Mouse (Mus musculus): Measurements from ENCODE around the gene H2-Eb1.

H2-Eb1 gene

DNA sequence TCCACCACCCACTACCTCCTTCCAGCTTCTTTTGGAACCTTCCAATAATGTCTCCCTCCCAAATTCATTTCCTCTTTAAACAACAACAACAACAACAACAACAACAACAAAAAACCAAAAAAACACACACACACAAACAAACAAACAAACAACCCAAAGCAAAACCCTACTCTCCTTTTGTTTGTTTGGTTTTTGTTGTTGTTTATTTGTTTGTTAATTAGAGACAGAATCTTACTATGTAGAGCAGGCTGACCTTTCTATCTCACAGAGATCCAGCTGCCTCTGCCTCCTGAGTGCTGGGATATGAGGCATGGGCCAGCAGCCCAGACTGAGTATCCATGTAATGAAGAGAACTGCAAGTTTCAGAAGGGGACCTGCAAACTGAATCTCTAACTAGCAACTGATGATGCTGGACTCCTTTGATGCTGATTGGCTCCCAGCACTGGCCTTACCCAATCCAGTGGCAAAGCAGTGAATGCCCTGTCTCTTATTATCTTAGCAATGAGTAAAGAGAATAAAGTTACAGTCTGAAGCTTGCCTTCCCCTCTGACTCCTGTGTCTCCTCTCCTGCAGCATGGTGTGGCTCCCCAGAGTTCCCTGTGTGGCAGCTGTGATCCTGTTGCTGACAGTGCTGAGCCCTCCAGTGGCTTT, at the start of gene H2-Eb1:
TSS of gene H2-Eb1 (plus strand) at position 488 of the 651 bp plus-strand sequence.
- in situ Hi-C loops (cut with MboI; ENCODE audit: low pct_unique_long_range_greater_than_20kb in 1 of 2, low sequenced_read_pairs in 2 of 2, unreplicated experiment in 1 of 2), result no loop called here

DNA sequence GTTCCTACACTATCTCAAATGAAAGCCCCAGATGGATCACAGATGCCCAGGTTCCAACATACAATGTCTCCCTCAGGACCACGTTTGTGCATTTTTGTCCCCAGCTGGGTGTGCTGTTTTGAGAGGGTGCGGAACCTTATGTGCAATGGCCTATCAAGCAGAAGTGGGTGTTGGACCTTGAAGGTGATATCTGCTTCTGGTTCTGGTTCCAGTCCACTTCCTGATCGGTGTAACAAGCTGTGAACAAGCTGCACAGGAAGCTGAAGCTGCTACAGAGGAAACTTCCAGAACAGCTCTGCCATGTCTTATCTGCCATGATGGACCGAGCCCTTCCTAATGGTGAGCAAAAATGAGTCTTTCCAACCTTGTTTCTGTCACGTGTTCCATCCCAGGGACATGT, 49.2 kb upstream of the H2-Eb1 start:
- in situ Hi-C loops (cut with MboI; ENCODE audit: low pct_unique_long_range_greater_than_20kb in 1 of 2, low sequenced_read_pairs in 2 of 2, unreplicated experiment in 1 of 2), result no loop called here

DNA sequence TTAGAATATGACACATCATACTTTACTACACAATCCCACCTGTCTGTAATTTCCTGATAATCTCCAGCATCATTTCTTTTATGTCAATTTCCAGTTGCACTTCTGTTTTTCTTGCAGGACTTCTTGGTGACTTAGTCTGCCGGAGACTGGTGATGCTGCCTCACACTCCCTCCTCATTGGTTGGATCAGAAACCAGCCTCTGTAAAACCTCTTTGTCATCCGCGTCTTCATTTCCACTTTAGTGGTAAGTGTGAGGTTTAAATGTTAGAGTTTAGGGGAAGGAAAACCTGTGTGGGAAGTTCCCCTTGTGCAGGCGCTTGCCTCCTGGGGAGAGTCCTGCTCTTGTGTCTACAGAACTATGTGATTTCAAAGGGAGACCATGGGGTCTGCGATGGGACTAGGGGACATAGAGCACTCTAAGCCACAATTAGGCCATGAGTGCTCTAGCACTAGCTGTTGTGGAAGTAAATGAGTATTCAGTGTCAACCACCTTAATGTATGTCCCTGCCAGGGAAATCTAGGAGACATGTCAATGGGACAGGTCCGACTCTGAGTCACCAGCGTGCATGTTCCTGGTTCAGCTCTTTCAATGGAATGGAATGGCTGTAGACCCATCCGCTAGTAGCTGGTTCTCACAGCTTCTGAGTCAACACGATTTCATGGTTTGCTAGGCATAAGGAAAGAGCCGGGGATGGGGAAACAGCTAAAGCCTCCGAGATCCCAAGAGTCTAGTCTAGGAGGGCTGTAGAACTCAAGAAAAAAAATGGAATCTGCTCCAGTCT, 47.9 kb upstream of the H2-Eb1 start, which contains the start of gene H2-Ab1:
TSS of gene H2-Ab1 (plus strand) at position 96 of the 782 bp plus-strand sequence.
- in situ Hi-C loops (cut with MboI; ENCODE audit: low pct_unique_long_range_greater_than_20kb in 1 of 2, low sequenced_read_pairs in 2 of 2, unreplicated experiment in 1 of 2), result no loop called here

DNA sequence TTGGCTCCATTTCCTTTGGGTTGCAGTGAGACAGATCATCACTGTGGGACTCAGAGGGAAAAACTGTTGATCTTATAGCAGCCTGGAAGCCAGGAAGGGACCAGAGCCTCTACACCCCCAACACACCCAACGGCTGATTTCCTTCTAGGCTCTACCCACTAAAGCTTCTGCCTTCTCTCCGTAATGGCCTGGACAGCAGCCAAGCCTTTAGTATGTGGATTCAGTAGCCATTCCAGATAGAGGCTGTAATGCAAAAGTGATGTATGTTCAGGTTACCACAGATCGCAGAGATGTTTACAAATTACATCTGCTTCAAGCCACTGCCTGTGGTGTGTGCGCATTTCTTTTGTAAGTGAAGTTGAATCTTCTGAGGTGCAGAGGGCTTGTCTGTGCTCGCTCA, 45.1 kb upstream of the H2-Eb1 start:
- in situ Hi-C loops (cut with MboI; ENCODE audit: low pct_unique_long_range_greater_than_20kb in 1 of 2, low sequenced_read_pairs in 2 of 2, unreplicated experiment in 1 of 2), result no loop called here

DNA sequence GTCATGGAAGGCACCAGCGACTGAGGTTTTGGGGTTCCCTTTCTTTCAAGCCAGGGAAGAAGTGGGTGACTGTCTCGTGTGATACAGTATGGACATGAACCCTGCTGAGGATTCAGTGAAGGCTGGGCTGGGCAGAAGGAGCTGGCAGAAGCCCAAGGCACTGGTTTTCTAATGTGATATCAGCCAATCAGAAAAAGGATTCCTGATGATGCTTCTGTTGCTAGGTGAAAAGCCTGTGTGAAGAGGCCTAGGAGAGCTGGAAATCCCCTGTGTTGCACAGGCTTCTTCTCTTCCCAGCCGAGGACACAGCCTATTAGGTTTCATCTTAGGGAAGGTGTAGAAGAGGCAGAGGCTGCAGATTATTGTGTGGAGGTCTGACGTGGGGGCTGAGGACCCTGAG, 44.2 kb upstream of the H2-Eb1 start:
- in situ Hi-C loops (cut with MboI; ENCODE audit: low pct_unique_long_range_greater_than_20kb in 1 of 2, low sequenced_read_pairs in 2 of 2, unreplicated experiment in 1 of 2), result no loop called here

DNA sequence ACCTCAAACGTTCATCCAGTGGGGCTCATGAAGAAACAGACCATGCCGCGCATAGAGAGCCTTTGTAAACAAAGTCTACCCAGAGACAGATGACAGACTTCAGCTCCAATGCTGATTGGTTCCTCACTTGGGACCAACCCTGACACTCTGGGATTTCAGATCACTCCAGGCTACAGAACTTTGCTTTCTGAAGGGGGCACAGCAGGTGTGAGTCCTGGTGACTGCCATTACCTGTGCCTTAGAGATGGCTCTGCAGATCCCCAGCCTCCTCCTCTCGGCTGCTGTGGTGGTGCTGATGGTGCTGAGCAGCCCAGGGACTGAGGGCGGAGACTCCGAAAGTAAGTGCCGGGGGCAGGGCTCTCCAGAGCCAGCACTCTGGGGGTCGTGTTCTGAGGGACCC, 42.6 kb upstream of the H2-Eb1 start:
- in situ Hi-C loops (cut with MboI; ENCODE audit: low pct_unique_long_range_greater_than_20kb in 1 of 2, low sequenced_read_pairs in 2 of 2, unreplicated experiment in 1 of 2), result no loop called here

DNA sequence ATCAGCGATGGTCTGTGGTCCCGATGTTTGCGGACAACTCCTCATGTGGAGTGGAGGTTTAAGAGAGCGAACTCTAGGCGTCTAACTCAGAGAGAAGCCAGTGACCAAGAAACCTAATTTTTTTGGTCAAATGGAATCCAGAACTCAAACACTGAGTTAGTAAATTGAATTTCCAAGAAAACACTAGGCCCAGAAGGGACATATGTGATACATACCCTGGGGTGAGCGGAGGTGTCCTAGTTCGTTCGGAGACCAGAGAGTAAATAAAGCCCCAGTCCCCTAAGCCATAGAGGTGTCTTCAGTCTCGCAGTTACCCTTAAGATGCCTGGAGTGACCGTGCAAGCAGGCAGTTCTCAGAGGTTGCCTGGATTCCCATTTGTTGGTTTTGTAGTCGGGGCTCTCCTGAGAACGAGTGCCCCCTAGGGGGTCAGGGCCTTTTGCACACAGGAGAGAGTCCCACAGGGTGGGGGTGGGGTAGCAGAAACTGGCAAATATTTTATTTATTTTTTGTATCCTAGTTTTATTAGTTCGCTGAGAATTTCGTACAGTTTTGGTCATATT, 41.8 kb upstream of the H2-Eb1 start:
- in situ Hi-C loops (cut with MboI; ENCODE audit: low pct_unique_long_range_greater_than_20kb in 1 of 2, low sequenced_read_pairs in 2 of 2, unreplicated experiment in 1 of 2), result no loop called here

DNA sequence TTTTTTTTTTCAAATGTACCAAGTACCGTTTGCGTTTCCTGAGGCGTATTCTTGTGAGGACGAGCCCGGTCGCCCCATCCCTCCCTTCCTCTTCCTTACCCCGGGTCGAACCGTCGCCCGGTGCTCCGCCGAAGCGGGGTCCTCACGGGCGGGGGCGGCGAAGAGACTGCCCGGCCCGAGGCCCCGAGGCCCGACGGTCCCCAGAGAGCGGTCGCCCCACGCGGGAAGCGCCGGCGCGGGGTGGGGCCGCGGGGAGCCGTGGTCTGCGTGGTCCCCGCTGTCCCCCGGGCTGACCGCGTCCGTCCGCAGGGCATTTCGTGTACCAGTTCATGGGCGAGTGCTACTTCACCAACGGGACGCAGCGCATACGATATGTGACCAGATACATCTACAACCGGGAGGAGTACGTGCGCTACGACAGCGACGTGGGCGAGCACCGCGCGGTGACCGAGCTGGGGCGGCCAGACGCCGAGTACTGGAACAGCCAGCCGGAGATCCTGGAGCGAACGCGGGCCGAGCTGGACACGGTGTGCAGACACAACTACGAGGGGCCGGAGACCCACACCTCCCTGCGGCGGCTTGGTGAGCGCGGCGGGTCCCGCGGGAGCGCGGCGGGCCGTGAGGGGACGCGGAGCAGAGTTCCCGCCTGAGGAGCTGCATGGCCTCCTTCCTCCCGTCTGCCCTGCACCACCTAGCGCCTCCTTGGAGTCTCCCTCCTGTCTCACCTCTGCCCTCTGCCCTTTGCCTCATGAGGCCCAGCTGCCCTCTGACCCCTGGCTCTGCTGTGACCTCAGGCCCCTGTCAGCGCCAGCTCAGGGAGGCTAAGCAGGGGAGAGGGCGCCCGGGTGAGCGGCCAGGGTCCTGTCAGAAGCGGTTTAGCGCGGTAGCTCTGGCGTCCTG, 41.0 kb upstream of the H2-Eb1 start:
- in situ Hi-C loops (cut with MboI; ENCODE audit: low pct_unique_long_range_greater_than_20kb in 1 of 2, low sequenced_read_pairs in 2 of 2, unreplicated experiment in 1 of 2), result loop anchor here in 1 of 2 experiments (5.0 kb wide), 1 partner anchor 88 kb away; the partner anchor contains the start of gene Btnl2

DNA sequence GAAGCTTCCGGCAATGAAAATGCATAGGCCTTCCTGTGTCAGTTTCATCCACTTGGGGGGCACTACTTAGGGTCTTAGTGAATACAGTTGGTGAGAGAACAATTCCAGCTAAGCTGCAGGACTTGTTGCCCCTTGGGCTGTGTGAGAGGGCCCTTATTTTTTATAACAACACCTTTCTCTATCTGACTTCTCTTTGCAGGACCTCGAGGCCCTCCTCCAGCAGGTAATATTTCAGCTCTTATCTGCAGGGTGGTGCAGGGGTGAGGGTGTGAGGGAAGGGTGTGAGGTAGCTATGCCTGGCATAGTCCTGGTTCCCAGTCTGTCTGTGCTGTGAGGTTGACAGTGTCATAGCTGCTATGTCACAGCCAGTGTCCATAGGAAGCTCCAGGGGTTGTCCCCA, 37.4 kb upstream of the H2-Eb1 start:
- in situ Hi-C loops (cut with MboI; ENCODE audit: low pct_unique_long_range_greater_than_20kb in 1 of 2, low sequenced_read_pairs in 2 of 2, unreplicated experiment in 1 of 2), result loop anchor here in 1 of 2 experiments (5.0 kb wide), 1 partner anchor 84 kb away; the partner anchor contains the start of gene Btnl2

DNA sequence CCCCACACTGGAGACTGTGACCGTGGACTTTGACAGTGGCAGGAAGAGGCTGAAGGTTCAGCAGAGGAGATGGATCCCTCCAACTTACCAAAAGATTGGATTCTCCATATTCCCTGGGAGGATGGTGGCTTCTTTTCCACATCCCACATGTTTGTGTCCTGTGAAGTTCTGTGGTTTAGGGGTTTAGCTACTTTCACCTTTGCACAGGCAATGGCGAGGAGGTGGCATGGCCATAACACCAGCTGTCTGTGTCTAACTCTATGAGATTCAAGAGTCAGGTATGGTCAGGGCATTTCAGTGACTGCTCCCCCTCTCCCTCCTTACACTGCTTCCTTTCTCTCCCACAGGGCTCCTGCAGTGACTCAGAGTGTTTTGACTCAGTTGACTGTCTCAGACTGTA, 36.9 kb upstream of the H2-Eb1 start:
- in situ Hi-C loops (cut with MboI; ENCODE audit: low pct_unique_long_range_greater_than_20kb in 1 of 2, low sequenced_read_pairs in 2 of 2, unreplicated experiment in 1 of 2), result loop anchor here in 1 of 2 experiments (5.0 kb wide), 1 partner anchor 84 kb away; the partner anchor contains the start of gene Btnl2

DNA sequence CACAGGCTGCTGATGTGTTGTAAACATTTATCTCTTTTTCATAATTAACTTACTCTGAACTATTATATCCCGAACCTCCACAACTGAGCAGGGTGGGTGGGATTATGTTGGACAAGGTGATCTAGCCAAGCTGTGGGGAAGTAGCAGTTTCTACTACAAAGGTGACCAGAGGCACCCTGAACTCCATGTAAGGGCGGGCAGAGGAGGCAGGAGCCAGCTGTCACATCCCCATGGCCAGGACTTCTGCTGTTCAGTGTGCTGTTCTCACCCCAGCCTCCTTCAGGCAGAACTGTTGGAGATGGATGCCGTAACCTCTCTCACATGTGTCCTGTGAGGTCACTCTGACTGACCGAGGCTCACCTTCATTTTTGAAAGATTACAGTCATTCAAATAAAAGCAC, 35.9 kb upstream of the H2-Eb1 start:
- in situ Hi-C loops (cut with MboI; ENCODE audit: low pct_unique_long_range_greater_than_20kb in 1 of 2, low sequenced_read_pairs in 2 of 2, unreplicated experiment in 1 of 2), result loop anchor here in 1 of 2 experiments (5.0 kb wide), 1 partner anchor 82 kb away; the partner anchor contains the start of gene Btnl2

DNA sequence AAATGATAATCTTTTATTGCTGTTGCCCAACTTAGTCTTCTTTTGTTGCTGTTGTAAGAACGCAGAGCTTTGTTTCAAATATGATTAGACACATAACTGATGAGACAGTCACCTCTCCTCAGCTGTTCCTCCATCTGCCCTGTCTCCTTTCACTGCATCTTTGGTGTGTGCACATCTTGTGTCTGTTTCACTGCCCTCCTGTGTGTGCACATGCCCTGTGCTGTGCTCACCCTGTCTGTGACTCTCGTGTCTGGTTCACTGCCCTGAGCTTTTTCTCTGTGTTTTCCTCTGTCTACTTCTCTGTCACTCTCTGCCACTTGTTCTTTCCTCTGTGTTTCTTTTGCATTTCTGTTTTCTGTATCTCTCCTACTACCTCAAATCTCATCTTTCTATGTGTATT, 35.4 kb upstream of the H2-Eb1 start:
- in situ Hi-C loops (cut with MboI; ENCODE audit: low pct_unique_long_range_greater_than_20kb in 1 of 2, low sequenced_read_pairs in 2 of 2, unreplicated experiment in 1 of 2), result no loop called here

DNA sequence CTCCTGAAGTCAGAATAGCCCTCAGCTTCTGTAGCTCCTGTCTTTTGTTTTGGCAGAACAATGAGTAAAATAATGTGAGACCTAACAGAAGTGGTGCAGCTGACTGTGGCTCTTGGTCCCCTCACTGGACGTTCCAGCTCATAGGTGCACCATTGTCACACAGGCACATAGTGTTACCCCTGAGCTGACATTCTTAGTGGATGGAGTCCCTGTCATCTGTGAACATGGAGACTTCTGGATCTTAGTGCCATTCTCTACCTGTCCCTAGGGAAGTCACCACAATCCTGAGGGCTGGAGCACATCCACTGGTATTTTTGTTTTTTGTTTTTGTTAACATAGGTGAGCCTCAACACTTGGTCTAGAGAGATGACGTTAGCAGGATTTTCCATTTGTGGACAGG, 34.7 kb upstream of the H2-Eb1 start:
- in situ Hi-C loops (cut with MboI; ENCODE audit: low pct_unique_long_range_greater_than_20kb in 1 of 2, low sequenced_read_pairs in 2 of 2, unreplicated experiment in 1 of 2), result no loop called here

DNA sequence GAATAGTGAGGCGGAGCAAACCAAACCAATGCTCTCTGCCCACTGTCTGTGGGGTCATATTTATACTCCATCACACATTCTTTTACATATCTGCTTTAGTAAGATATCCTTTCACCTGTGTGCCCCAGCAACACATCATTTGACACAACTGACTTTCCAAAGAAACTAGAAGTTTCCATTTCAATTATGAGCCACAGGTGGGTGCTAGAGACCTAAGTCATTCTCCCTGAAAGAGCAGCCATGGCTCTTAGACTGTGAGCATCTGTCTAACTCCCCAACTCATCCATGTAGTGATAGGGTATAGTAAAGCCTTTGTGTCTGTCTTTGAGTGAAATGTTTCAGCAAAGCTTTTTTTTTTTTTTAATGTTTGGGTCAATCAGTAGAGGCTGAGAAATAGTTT, 33.6 kb upstream of the H2-Eb1 start:
- in situ Hi-C loops (cut with MboI; ENCODE audit: low pct_unique_long_range_greater_than_20kb in 1 of 2, low sequenced_read_pairs in 2 of 2, unreplicated experiment in 1 of 2), result no loop called here

DNA sequence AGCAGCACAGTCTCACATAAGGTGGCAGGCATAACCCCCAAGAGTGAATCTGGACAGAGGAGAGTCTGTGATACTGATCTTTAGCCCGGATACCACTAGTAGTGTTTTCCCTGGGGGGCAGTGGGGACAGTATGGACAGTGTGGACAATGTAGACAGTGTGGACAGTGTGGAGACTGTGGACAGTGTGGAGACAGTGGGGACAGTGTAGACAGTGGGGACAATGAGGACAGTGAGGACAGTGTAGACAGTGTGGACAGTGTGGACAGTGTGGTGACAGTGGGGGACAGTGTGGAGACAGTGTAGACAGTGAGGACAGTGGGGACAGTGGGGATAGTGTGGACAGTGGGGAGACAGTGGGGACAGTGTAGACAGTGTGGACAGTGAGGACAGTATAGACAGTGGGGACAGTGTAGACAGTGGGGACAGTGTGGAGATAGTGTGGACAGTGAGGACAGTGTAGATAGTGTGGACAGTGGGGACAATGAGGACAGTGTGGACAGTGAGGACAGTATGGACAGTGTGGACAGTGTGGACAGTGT, 25.1 kb upstream of the H2-Eb1 start:
- in situ Hi-C loops (cut with MboI; ENCODE audit: low pct_unique_long_range_greater_than_20kb in 1 of 2, low sequenced_read_pairs in 2 of 2, unreplicated experiment in 1 of 2), result no loop called here

DNA sequence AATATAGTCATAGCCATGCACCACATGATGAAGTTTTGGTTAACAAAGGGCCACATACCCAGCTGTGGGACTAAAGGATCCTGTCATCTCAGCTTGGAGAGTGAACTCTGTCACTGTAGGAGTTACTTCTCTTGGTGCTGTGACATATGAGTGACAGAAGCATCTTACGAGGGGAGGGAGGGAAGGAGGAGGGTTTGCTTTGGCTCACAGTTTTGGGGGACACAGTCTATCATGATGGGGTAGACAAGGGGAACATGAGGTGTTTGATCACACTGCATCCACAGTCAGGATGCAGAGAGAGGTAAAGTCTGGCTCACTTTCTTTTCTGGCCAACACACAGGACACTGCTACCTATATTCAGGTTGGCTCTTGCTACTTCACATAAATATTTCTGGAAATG, 23.8 kb upstream of the H2-Eb1 start:
- in situ Hi-C loops (cut with MboI; ENCODE audit: low pct_unique_long_range_greater_than_20kb in 1 of 2, low sequenced_read_pairs in 2 of 2, unreplicated experiment in 1 of 2), result no loop called here

DNA sequence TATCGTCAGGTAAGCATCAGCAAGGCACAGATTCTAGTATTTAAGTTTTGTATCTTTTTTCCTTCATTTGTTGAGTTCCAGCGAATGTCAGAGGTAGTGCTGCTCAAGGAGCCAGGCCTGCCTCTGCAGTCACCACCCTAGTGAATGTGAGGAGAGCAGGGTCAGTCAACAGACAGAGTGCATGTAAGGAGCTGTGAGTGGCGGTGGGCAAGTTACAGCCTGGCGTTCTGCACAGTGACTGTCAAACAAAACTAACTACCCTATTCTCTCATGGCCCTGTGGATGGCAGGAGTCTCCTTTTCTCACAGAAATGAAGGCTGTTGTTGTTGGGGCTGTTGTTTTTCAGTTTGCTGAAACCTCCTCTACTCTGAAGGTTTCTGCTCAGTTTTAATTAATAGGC, 20.3 kb upstream of the H2-Eb1 start:
- in situ Hi-C loops (cut with MboI; ENCODE audit: low pct_unique_long_range_greater_than_20kb in 1 of 2, low sequenced_read_pairs in 2 of 2, unreplicated experiment in 1 of 2), result no loop called here

DNA sequence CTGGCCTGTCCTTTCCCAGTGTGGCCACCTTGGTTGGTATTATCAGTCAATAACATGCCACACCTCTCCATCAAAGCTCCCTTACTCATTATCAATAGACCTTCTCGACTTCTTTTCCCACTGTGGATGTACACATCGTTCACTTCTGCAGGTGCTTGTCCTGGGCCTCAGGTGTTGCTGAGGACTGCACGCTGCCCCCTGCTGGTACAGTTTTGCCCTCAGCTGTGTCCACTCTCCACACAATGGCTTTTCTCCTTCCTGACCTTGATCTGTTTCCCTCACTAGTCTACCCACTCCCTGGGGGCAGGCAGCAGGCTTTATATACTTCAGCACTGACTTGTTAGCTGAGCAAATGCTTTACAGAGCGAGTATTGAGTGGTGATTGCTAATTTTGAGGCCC, 19.8 kb upstream of the H2-Eb1 start:
- in situ Hi-C loops (cut with MboI; ENCODE audit: low pct_unique_long_range_greater_than_20kb in 1 of 2, low sequenced_read_pairs in 2 of 2, unreplicated experiment in 1 of 2), result no loop called here

Data from mouse embryonic stem cell (cell line).